Mouse (Mus musculus) layer of hippocampus, adult 2 months (tissue): ENCODE measurements at regions not wholly inside any gene's neighbourhood (a gene's known extent, or its start where the extent isn't known, plus 50 kb on each side); places are given as distances from the start of the nearest gene placed in this dataset.
"Not testable (repeated sequence)": the region's sequence is repeated elsewhere in the genome, so short reads cannot be mapped to it uniquely, and the experiment has no call there.

Experiments
- DNase-seq, 2 experiments: peaks; one replicate each; pipeline ENCODE4 v3.0.0; 2022; ENCODE audit warnings: low spot score in 2 of 2
- H3K27ac ChIP-seq: fragments of 200-600 bp; 2 replicates; pipeline ENCODE4 v1.8.1; 2022
- H3K4me3 ChIP-seq: fragments of 200-600 bp; 2 replicates; pipeline ENCODE4 v1.8.1; 2022; ENCODE audit warnings: mild to moderate bottlenecking
- CTCF ChIP-seq: fragments of 200-600 bp; conservative IDR thresholded peaks from 2 replicates; pipeline ENCODE4 v1.8.1; 2022; ENCODE audit warnings: antibody characterized with exemption, mild to moderate bottlenecking, moderate library complexity

- Histone ChIP-seq H3K4me3 (no peak overlapping the region), H3K27ac (no peak overlapping the region)
- no peak for TF ChIP-seq CTCF
- no peak for DNase-seq
These were observed 830.4 kb upstream of the Grm7 start for GRCm38 (mm10) chr6:109814990-109815389.

GRCm38 (mm10) chr6:109848313-109848712 is 797.1 kb upstream of the Grm7 start:
- DNase-seq = no peak
- Histone ChIP-seq H3K27ac (no peak overlapping the region), H3K4me3 (no peak overlapping the region)
- no peak for TF ChIP-seq CTCF

- no peak for DNase-seq
- no peak for TF ChIP-seq CTCF
- Histone ChIP-seq H3K27ac (no peak overlapping the region), H3K4me3 (no peak overlapping the region)
These were observed 789.6 kb upstream of the Grm7 start for GRCm38 (mm10) chr6:109855806-109856205.

GRCm38 (mm10) chr6:109863411-109863810 is 782.0 kb upstream of the Grm7 start:
- DNase-seq = no peak
- Histone ChIP-seq H3K27ac (no peak overlapping the region), H3K4me3 (no peak overlapping the region)
- TF ChIP-seq CTCF = no peak

- DNase-seq = no peak
- no peak for TF ChIP-seq CTCF
- Histone ChIP-seq H3K27ac (no peak overlapping the region), H3K4me3 (no peak overlapping the region)
These were observed 771.2 kb upstream of the Grm7 start for GRCm38 (mm10) chr6:109874187-109874586.

- no peak for DNase-seq
- Histone ChIP-seq H3K27ac (no peak overlapping the region), H3K4me3 (no peak overlapping the region)
- TF ChIP-seq CTCF = no peak
These were observed 770.7 kb upstream of the Grm7 start for GRCm38 (mm10) chr6:109874625-109875040.

- not testable (repeated sequence) for H3K4me3 ChIP-seq, H3K27ac ChIP-seq, DNase-seq
These were observed 769.8 kb upstream of the Grm7 start for GRCm38 (mm10) chr6:109875548-109875947.

GRCm38 (mm10) chr6:109879145-109879544 is 766.2 kb upstream of the Grm7 start:
- no peak for TF ChIP-seq CTCF
- Histone ChIP-seq H3K27ac (no peak overlapping the region), H3K4me3 (no peak overlapping the region)
- peak; percentile 10 to 39 for DNase-seq

GRCm38 (mm10) chr6:109923780-109924179 is 721.6 kb upstream of the Grm7 start:
- DNase-seq = no peak
- Histone ChIP-seq H3K27ac (no peak overlapping the region), H3K4me3 (no peak overlapping the region)
- no peak for TF ChIP-seq CTCF

GRCm38 (mm10) chr6:109948491-109948890 is 696.9 kb upstream of the Grm7 start:
- TF ChIP-seq CTCF = no peak
- no peak for DNase-seq
- Histone ChIP-seq H3K27ac (peak overlapping the region; percentile 68; the same call in 1 of the 2 replicates), H3K4me3 (no peak overlapping the region)

GRCm38 (mm10) chr6:109948928-109949327 is 696.5 kb upstream of the Grm7 start:
- Histone ChIP-seq H3K4me3 (no peak overlapping the region), H3K27ac (no peak overlapping the region)
- no peak for DNase-seq
- TF ChIP-seq CTCF = no peak

GRCm38 (mm10) chr6:109957901-109958300 is 687.5 kb upstream of the Grm7 start:
- not testable (repeated sequence) for H3K4me3 ChIP-seq, DNase-seq, H3K27ac ChIP-seq
